13 mouse cellular contexts compared by ENCODE assay signal in the genomic region with DNA sequence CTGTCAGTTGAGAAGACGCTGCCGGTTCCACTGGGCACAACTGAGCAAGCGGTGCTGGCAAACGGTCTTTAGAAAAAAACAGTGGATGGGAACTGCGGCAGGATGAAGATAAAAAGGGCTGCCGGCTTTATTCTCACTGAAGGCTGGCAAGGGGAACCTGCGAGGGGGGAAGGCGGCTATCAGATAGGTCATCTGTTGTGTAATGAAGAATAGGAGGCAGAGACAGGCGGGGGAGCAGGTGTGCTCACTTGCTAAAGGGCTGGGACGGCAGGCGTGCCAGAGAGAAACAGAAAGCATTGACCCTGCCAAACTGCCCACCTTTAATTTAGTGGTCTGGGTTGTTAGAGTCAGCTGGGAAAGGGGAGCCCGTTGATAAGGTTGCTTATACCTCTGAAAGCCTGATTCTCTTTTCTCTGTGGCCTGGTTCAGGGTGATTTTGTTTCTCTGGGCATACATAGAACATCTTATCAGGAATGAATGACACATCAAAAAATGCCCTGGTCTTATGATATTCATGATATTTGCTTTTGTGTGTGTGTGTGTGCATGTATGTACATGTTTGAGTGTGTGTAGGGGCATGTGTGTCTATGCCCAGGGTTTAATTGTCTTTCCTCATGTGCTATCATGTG.
DNase-seq lines count a peak whose midpoint lies in the region; ATAC-seq and TF ChIP-seq lines count a peak whose summit lies in the region.
"Had no signal": no experiment of that assay in that cellular context is flagged by ENCODE, and none has a peak within 500 bp of the region (broad histone marks: within the 10 kb centered on the region; RNA-seq: fewer than 3 reads in every experiment).

No protein-coding gene starts in this region.

- no peaks in the 10 kb centered on the region for H3K27me3 ChIP-seq in lung, embryonic 15.5 days
- H3K27me3 ChIP-seq in megakaryocyte, embryonic 14.5 days (replicated peaks) = peaks cover 37% of the 10 kb centered on the region
- H3K27me3 ChIP-seq: forebrain, embryonic 12.5 days; limb, embryonic 13.5 days had no signal

- H3K4me2 ChIP-seq in lung, embryonic 15.5 days = peak overlapping the region; percentile 24; the same call in 1 of the 2 replicates
- H3K4me2 ChIP-seq: forebrain, embryonic 12.5 days; limb, embryonic 13.5 days had no signal

- H3K36me3 ChIP-seq in lung, embryonic 15.5 days = no peaks in the 10 kb centered on the region
- H3K36me3 ChIP-seq in megakaryocyte, embryonic 14.5 days (replicated peaks; ENCODE audit: low read length) = no peaks in the 10 kb centered on the region
- H3K36me3 ChIP-seq: forebrain, embryonic 12.5 days; limb, embryonic 13.5 days had no signal

- no peak overlapping the region for H3K27ac ChIP-seq in lung, embryonic 15.5 days
- H3K27ac ChIP-seq: forebrain, embryonic 12.5 days; limb, embryonic 13.5 days had no signal

- no peak for TF ChIP-seq CTCF in lung, adult 2 months (IDR thresholded peaks at IDR 0.05; ENCODE audit: insufficient read depth, low read length)

- peaks cover 24% of the 10 kb centered on the region for H3K4me1 ChIP-seq in lung, embryonic 15.5 days
- no peaks in the 10 kb centered on the region for H3K4me1 ChIP-seq in lung, adult 2 months (ENCODE audit: control insufficient read depth, insufficient read depth, low read length)
- H3K4me1 ChIP-seq in megakaryocyte, embryonic 14.5 days = peaks cover 19% of the 10 kb centered on the region

- H3K9me3 ChIP-seq in lung, embryonic 15.5 days = no peaks in the 10 kb centered on the region
- no peaks in the 10 kb centered on the region for H3K9me3 ChIP-seq in megakaryocyte, embryonic 14.5 days
- H3K9me3 ChIP-seq: forebrain, embryonic 12.5 days; limb, embryonic 13.5 days had no signal

- H3K9ac ChIP-seq in lung, embryonic 15.5 days = no peak overlapping the region
- H3K9ac ChIP-seq: forebrain, embryonic 12.5 days; limb, embryonic 13.5 days had no signal

- 20% methylated on average over 12 of the region's 12 CpGs for WGBS in lung, embryonic 15.5 days
- WGBS in lung, adult 2 months = 17% methylated on average over 12 of the region's 12 CpGs

- TF ChIP-seq POLR2A in lung, adult 2 months (IDR thresholded peaks at IDR 0.05; ENCODE audit: borderline replicate concordance, extremely low read depth, low read depth, low read length) = no peak

- no peak overlapping the region for H3K4me3 ChIP-seq in lung, embryonic 15.5 days
- no peak overlapping the region for H3K4me3 ChIP-seq in lung, adult 2 months (replicated peaks; ENCODE audit: extremely low read depth, low read depth, low read length)
- peak overlapping the region; percentile 23 for H3K4me3 ChIP-seq in megakaryocyte, embryonic 14.5 days (replicated peaks)
- H3K4me3 ChIP-seq: forebrain, embryonic 12.5 days; limb, embryonic 13.5 days had no signal

- DNase-seq in lung, adult 2 months = no peak
- DNase-seq in c-Kit-negative CD71-positive TER-119-positive erythroid progenitor cells, embryonic 14.5 days (ENCODE audit: low read depth, low spot score) = peak; percentile 54
- DNase-seq in liver = peak; percentile 49
- DNase-seq in left cerebral cortex, adult 18-20 months (ENCODE audit: low spot score in 2 of 2) = no peak
- no peak for DNase-seq in testis, postnatal 14 days (ENCODE audit: low spot score)
- DNase-seq: gastrocnemius, postnatal 36 days; kidney, postnatal 36 days; right cerebral cortex, adult 18-20 months had no signal

- no peak for ATAC-seq in lung, embryonic 15.5 days (ENCODE audit: borderline replicate concordance, extremely low read depth, low FRiP score, low TSS enrichment)
- ATAC-seq: CD4-positive, CD25-positive, alpha-beta regulatory T cell, adult 4 months had no signal

Comparison
In these comparisons a context has a peak if more than half of its experiments do, and no peak if none do; other contexts are left out.
1. DNase-seq: peak in c-Kit-negative CD71-positive TER-119-positive erythroid progenitor cells, embryonic 14.5 days (single experiment) and liver (single experiment); none in lung, adult 2 months (single experiment), left cerebral cortex, adult 18-20 months (0 of 2) and testis, postnatal 14 days (single experiment).